In genomic region chr9:74109761-74110460, GRCm38 (mm10) we compare ENCODE assay signal across 8 mouse cellular contexts. TPM values are rescaled to one million over a fixed set of nuclear protein-coding genes. Genes with fewer than 3 reads are reported as not detected.
DNase-seq lines count a peak whose midpoint lies in the region; ATAC-seq lines count a peak whose summit lies in the region.

Gene Wdr72 (plus strand): TSS chr9:74110356.

- H3K9me3 ChIP-seq in heart, embryonic 16.5 days (replicated peaks; ENCODE audit: control insufficient read depth, low read length): no peaks in the 10 kb centered on the region

- DNase-seq in adrenal gland, postnatal 14 days: peak; percentile 15
- DNase-seq in adrenal gland, adult 2 months: no peak
- DNase-seq in kidney, postnatal 25 days: peak; percentile 82 to 92
- peak; percentile 15 to 40 for DNase-seq in lung, postnatal 4 days
- DNase-seq in testis, postnatal 14 days (ENCODE audit: low spot score): peak; percentile 7
- DNase-seq in left cerebral cortex, adult 8-10 months (ENCODE audit: low spot score in 2 of 2): no peak

- peak within 1 kb of the TSS; percentile 67 for H3K4me2 ChIP-seq in heart, embryonic 16.5 days (ENCODE audit: low read depth, low read length)

- H3K36me3 ChIP-seq in heart, embryonic 16.5 days (ENCODE audit: control insufficient read depth, insufficient read depth): no peaks in the 10 kb centered on the region

- H3K4me3 ChIP-seq in heart, embryonic 16.5 days (ENCODE audit: low read length): peak within 1 kb of the TSS; percentile 48

- peaks cover 3% of the 10 kb centered on the region; the same call in 1 of the 2 replicates for H3K27me3 ChIP-seq in heart, embryonic 16.5 days (ENCODE audit: control insufficient read depth, insufficient read depth, low read length)

- WGBS in heart, embryonic 16.5 days: 6% methylated on average over 16 of the region's 17 CpGs

- peak; percentile 52; the same call in 1 of the 2 replicates for ATAC-seq in heart, embryonic 16.5 days (replicated peaks; ENCODE audit: extremely low read depth, insufficient read depth, low FRiP score)
- ATAC-seq in frontal cortex, adult (ENCODE audit: low TSS enrichment): no peak

- H3K27ac ChIP-seq in heart, embryonic 16.5 days (ENCODE audit: low read length): no peak within 1 kb of the TSS

- H3K4me1 ChIP-seq in heart, embryonic 16.5 days (ENCODE audit: control insufficient read depth, insufficient read depth, low read length): peaks cover 3% of the 10 kb centered on the region; the same call in 1 of the 2 replicates

- H3K9ac ChIP-seq in heart, embryonic 16.5 days (ENCODE audit: low read length): peak within 1 kb of the TSS; percentile 41

RNA-seq across cellular contexts. Expression of gene Wdr72, which starts in this region (rescaled TPM):
- total RNA-seq in adrenal gland, postnatal 14 days (2021): 0.07 and 0.08 TPM in 2 replicates
- total RNA-seq in adrenal gland, adult 2 months (2021): not detected
- not detected in 2 replicates for polyA plus RNA-seq in adrenal gland, adult 2 months (2012; rRNA removed)
- 1.5 and 2.0 TPM in 2 replicates for polyA plus RNA-seq in heart, embryonic 16.5 days (2015; fragmentation: Nextera tagmentation; extraction: Ambion mirVana)
- total RNA-seq in left cerebral cortex, adult 8-10 months (2022): under 1 TPM in 3 of 4 experiments, not detected in 1; 0.07 to 0.16 (median 0.11) TPM

Comparison
In these comparisons a context has a peak if more than half of its experiments do, and no peak if none do; other contexts are left out.
1. Peak in DNase-seq in adrenal gland, postnatal 14 days; RNA of the gene not detected or under 1 TPM.
2. DNase-seq: peak in kidney, postnatal 25 days (2 of 2), lung, postnatal 4 days (2 of 2) and testis, postnatal 14 days (single experiment); none in adrenal gland, adult 2 months (single experiment) and left cerebral cortex, adult 8-10 months (0 of 2).